Mouse (Mus musculus) MEL (cell line): ENCODE data around the gene Fmo5.

ENCODE experiments used
- CHD2 ChIP-seq: IDR thresholded peaks from 2 replicates; pipeline ENCODE4 v1.6.1; 2011; ENCODE audit warnings: low read length, improper control_type of control experiment
- GABPA ChIP-seq: IDR thresholded peaks from 2 replicates; pipeline ENCODE4 v1.6.1; 2012; ENCODE audit warnings: low read depth, mild to moderate bottlenecking, inconsistent platforms, low read length, improper control_type of control experiment, moderate library complexity
- JUND ChIP-seq: IDR thresholded peaks from 2 replicates; pipeline ENCODE4 v1.6.1; 2011; ENCODE audit warnings: low read depth, mild to moderate bottlenecking, improper control_type of control experiment, low read length
- KAT2A ChIP-seq: conservative IDR thresholded peaks from 2 replicates; pipeline ENCODE4 v1.6.1; 2012; ENCODE audit warnings: low read depth, low read length, improper control_type of control experiment, inconsistent platforms
- MEF2A ChIP-seq: IDR thresholded peaks from 2 replicates; pipeline ENCODE4 v1.6.1; 2014; ENCODE audit warnings: low read depth, mild to moderate bottlenecking, inconsistent platforms, low read length, improper control_type of control experiment; ENCODE audit not compliant: poor library complexity, insufficient replicate concordance, severe bottlenecking; ENCODE audit errors: extremely low read depth
- MYC ChIP-seq: IDR thresholded peaks from 2 replicates; pipeline ENCODE4 v1.6.1; 2011; ENCODE audit warnings: low read depth, mild to moderate bottlenecking, low read length, improper control_type of control experiment, moderate library complexity
- POLR2A ChIP-seq, 2 experiments: IDR thresholded peaks; 2 replicates each; pipeline ENCODE4 v1.6.1; 2011 to 2012; ENCODE audit warnings: low read length in 2 of 2, mild to moderate bottlenecking in 2 of 2, control low read depth in 1 of 2, improper control_type of control experiment in 1 of 2, low read depth in 1 of 2, moderate library complexity in 1 of 2; ENCODE audit not compliant: control insufficient read depth in 1 of 2, insufficient read depth in 1 of 2, poor library complexity in 1 of 2
- RCOR1 ChIP-seq: IDR thresholded peaks from 2 replicates; pipeline ENCODE4 v1.6.1; 2012; ENCODE audit warnings: low read depth, mild to moderate bottlenecking, inconsistent platforms, low read length, improper control_type of control experiment
- SIN3A ChIP-seq: IDR thresholded peaks from 2 replicates; pipeline ENCODE4 v1.6.1; 2012; ENCODE audit warnings: low read length, improper control_type of control experiment, inconsistent platforms
- TCF12 ChIP-seq: IDR thresholded peaks from 2 replicates; pipeline ENCODE4 v1.6.1; 2014; ENCODE audit warnings: low read depth, mild to moderate bottlenecking, inconsistent platforms, low read length, improper control_type of control experiment, moderate library complexity
- USF1 ChIP-seq: IDR thresholded peaks from 2 replicates; pipeline ENCODE4 v1.6.1; 2014; ENCODE audit warnings: low read depth, mild to moderate bottlenecking, inconsistent platforms, low read length, improper control_type of control experiment, moderate library complexity
- ZNF384 ChIP-seq: IDR thresholded peaks from 2 replicates; pipeline ENCODE4 v1.6.1; 2012; ENCODE audit warnings: low read depth, mild to moderate bottlenecking, inconsistent platforms, low read length, improper control_type of control experiment

DNA sequence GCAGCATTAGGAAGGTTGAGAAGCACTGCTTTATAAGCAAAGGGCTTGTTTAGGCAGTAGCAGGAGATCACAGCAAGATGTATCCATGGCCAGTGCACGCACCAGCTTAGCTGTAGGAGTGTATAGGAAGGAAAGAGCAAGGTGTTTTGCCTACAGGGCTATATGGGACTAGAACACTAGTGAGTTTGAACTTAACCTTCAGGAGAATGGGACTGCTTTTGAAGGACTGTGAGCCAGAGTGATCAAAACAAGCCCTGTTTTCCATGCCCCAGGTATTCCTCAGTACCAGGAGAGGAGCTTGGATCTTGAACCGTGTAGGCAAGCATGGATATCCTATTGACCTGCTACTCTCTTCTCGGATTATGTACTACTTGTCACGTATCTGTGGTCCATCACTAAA lies 12.8 kb downstream of the Fmo5 start:
- TF ChIP-seq KAT2A (no peak), MYC (no peak), USF1 (no peak), POLR2A (IDR thresholded peaks at IDR 0.05; ENCODE audit: control insufficient read depth in 1 of 2, insufficient read depth in 1 of 2, low read depth in 1 of 2, low read length in 2 of 2, poor library complexity in 1 of 2) (no peak), GABPA (no peak), ZNF384 (no peak), CHD2 (no peak), MEF2A (no peak), RCOR1 (no peak), TCF12 (no peak), JUND (no peak), SIN3A (no peak)
